Mouse (Mus musculus) liver, embryonic 11.5 days (tissue): ENCODE results near the gene Zfp810. TPM values are rescaled to one million over a fixed set of nuclear protein-coding genes. Genes with fewer than 3 reads are reported as not detected.
"Not testable (repeated sequence)": the region's sequence is repeated elsewhere in the genome, so short reads cannot be mapped to it uniquely, and the experiment has no call there.

Experiments used
- ATAC-seq: fragments of 200-750 bp; cut with Nextera tagmentation; replicated peaks from 2 replicates; pipeline ENCODE4 v1.8.0; 2017; ENCODE audit warnings: moderate number of reproducible peaks, mild to moderate bottlenecking, moderate TSS enrichment, moderate library complexity; ENCODE audit not compliant: low FRiP score
- DNase-seq: peaks from one replicate; pipeline ENCODE4 v3.0.0-alpha.2; 2017; ENCODE audit warnings: low spot score
- H3K27ac ChIP-seq: fragments of 300-500 bp; sonication (generic); 2 replicates; pipeline ENCODE4 v1.5.1; 2014; ENCODE audit warnings: mild to moderate bottlenecking, low read depth, low read length, control low read depth
- H3K27me3 ChIP-seq: fragments of 300-500 bp; sonication (generic); replicated peaks from 2 replicates; pipeline ENCODE4 v1.6.1; 2014; ENCODE audit warnings: low read length, mixed read lengths; ENCODE audit not compliant: control insufficient read depth, insufficient read depth
- H3K36me3 ChIP-seq: fragments of 300-500 bp; sonication (generic); 2 replicates; pipeline ENCODE4 v1.6.1; 2014; ENCODE audit warnings: mild to moderate bottlenecking, low read length, moderate library complexity, mixed read lengths; ENCODE audit not compliant: control insufficient read depth, insufficient read depth
- H3K4me1 ChIP-seq: fragments of 300-500 bp; sonication (generic); replicated peaks from 2 replicates; pipeline ENCODE4 v1.6.1; 2014; ENCODE audit warnings: low read length, mixed read lengths; ENCODE audit not compliant: control insufficient read depth, insufficient read depth
- H3K4me2 ChIP-seq: fragments of 300-500 bp; sonication (generic); 2 replicates; pipeline ENCODE4 v1.6.1; 2014; ENCODE audit warnings: mild to moderate bottlenecking, control low read depth, moderate library complexity
- H3K4me3 ChIP-seq: fragments of 300-500 bp; sonication (generic); 2 replicates; pipeline ENCODE4 v1.5.1; 2014; ENCODE audit warnings: low read depth, low read length, control low read depth
- H3K9ac ChIP-seq: fragments of 300-500 bp; sonication (generic); 2 replicates; pipeline ENCODE4 v1.6.1; 2014; ENCODE audit warnings: low read depth, low read length, control low read depth
- H3K9me3 ChIP-seq: fragments of 300-500 bp; sonication (generic); 2 replicates; pipeline ENCODE4 v1.6.1; 2016; ENCODE audit warnings: low read length, inconsistent platforms, mixed read lengths; ENCODE audit not compliant: control insufficient read depth
- WGBS: fragments of 180-500 bp; shearing (Covaris S2); extraction: QIAGEN DNeasy Blood & Tissue Kit; methylation state at CpG from one replicate; pipeline ENCODE4 v1.1.7; 2014; 5-methylcytosine and 5-hydroxymethylcytosine counted together
- polyA plus RNA-seq: library from polyadenylated mRNA; unstranded; fragments of >200 nt; fragmentation: Nextera tagmentation; extraction: Ambion mirVana; gene quantifications from 2 replicates; pipeline ENCODE4 v1.2.1, GENCODE M21; 2014

The Zfp810 gene
- polyA plus RNA-seq, 1 experiment from 2014 or later: 12.1 TPM

DNA sequence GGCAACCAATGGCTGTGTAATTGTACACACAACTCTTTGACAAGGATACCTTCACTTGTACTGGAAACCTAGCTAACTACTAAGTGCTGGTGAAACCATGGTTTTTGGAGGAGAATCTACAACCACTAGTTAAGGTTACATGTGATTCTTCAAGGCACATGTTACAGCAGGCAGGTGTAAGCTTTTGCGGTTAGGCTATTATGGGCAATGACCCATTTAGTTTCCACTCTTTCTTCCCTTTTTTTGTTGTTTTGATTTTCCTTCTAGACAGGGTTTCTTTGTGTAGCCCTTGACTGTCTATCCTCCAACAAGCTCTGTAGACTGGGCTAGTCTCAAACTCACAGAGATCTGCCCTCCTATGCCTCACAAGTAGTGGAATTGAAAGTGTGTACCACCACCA lies 17.1 kb upstream of the Zfp810 start:
- DNase-seq (no peak), ATAC-seq (no peak)
- H3K4me3 ChIP-seq: no peak overlapping the region
- no peaks in the 10 kb centered on the region for H3K36me3 ChIP-seq
- peaks cover 14% of the 10 kb centered on the region for H3K4me1 ChIP-seq
- H3K9me3 ChIP-seq: no peaks in the 10 kb centered on the region
- H3K4me2 ChIP-seq: no peak overlapping the region
- H3K9ac ChIP-seq: no peak overlapping the region
- WGBS: 100% methylated on average over 1 of the region's 1 CpGs
- H3K27me3 ChIP-seq: no peaks in the 10 kb centered on the region
- no peak overlapping the region for H3K27ac ChIP-seq

DNA sequence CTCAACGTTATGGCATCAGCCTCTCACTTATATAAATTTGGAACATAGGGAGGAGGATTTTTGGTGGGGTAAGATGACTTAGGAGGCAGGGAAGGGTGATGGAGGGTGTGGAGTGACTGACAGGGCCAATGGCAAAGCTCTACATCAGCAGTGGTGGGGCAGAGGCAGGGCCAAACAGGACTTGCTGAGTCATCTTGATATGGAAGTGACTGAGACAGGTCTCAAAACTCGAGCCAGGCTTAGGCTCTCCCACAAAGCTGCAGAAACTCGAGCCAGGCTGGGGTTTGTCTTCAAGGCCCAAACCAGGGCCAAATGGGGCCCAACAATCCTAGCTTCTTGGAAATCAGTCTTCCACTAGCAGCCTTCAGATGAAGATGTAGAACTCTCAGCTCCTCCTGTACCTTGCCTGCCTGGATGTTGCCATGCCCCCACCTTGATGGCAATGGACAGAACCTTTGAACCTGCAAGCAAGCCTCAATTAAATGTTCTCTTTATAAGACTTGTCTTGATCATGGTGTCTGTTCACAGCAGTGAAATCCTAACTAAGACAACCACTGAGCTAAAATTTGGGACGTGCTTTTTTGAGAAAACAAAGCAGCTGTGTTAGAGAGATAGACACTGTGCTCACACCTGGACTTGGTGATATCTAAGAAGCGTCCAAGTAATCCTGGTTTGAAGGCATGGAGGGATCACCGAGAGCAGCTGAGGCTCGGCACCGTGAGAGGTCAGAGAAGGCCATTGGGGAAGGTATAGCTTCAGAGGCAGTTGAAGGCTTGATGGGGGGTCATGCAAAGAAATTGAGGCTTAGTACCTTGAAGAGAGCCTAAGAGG lies 15.1 kb upstream of the Zfp810 start:
- Histone ChIP-seq H3K4me2 (no peak overlapping the region), H3K4me3 (no peak overlapping the region), H3K27me3 (no peaks in the 10 kb centered on the region), H3K27ac (no peak overlapping the region), H3K4me1 (peaks cover 8% of the 10 kb centered on the region), H3K9ac (no peak overlapping the region), H3K9me3 (peaks cover under 1% of the 10 kb centered on the region; the same call in 1 of the 2 replicates), H3K36me3 (no peaks in the 10 kb centered on the region)
- DNase-seq (no peak), ATAC-seq (peak; percentile 75)
- WGBS: 59% methylated on average over 8 of the region's 8 CpGs

DNA sequence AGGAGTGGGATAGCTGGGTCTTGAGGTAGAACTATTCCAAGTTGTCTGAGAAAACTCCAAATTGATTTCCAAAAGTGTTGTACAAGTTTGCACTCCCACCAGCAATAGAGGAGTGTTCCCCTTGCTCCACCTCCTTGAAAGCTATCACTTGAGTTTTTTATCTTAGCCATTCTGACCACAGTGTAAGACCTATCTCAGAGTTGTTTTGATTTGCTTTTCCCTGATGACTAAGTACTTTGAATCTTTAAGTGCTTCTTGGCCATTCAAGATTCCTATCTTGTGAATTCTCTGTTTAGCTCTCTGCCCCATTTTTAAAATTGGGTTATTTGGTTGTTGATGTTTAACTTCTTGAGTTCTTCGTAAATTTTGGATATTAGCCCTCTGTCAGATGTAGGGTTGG lies 11.7 kb upstream of the Zfp810 start:
- no peak for DNase-seq
- Histone ChIP-seq H3K4me2 (no peak overlapping the region), H3K27ac (no peak overlapping the region), H3K36me3 (no peaks in the 10 kb centered on the region), H3K4me1 (peaks cover 3% of the 10 kb centered on the region; the same call in 1 of the 2 replicates), H3K9me3 (peaks cover 3% of the 10 kb centered on the region; the same call in 1 of the 2 replicates), H3K27me3 (no peaks in the 10 kb centered on the region), H3K9ac (no peak overlapping the region), H3K4me3 (no peak overlapping the region)
- WGBS: 86% methylated on average over 1 of the region's 1 CpGs
- no peak for ATAC-seq

DNA sequence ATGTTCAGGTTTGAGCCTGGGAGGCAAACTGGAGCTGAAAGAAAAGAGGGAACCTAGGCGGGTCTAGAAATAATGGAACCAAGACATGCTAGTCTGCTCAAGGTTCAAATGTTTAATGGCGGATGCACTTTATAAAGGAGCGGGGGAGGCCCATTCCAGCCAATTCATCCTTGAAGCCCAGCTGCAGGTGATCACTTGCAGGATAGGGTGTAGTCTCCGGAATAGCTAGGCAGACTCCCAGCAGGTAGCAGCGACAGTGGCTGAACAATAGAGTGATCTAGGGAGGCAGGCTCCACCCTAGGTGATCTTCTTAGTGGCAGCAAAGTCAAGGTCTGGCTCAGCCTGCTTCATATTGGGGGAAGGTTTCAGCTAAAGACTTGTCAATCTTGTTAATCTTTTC lies 8.6 kb upstream of the Zfp810 start:
- 71% methylated on average over 5 of the region's 5 CpGs for WGBS
- H3K36me3 ChIP-seq, H3K9me3 ChIP-seq, H3K27ac ChIP-seq, DNase-seq, ATAC-seq, H3K4me3 ChIP-seq, H3K9ac ChIP-seq, H3K4me1 ChIP-seq, H3K27me3 ChIP-seq, H3K4me2 ChIP-seq: not testable (repeated sequence)

DNA sequence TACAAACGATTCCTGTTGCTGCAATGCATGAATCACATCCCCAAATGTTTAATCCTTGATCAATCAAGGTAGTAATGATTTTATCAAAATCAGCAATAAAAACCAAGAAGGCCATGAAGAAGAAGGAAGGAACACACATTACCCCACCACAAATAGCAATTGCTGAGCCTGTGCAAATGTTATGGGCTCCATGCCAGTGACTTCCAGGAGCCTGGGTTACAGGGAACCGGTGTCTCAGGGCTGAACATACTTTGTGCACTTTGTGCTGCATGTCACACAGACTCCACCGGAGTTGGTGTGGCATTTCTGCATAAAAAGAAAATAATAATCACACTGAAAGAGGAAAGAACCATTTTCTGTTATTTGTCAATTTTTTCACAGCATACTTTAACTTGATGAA lies 6.6 kb upstream of the Zfp810 start:
- 81% methylated on average over 3 of the region's 3 CpGs for WGBS
- no peak for DNase-seq

DNA sequence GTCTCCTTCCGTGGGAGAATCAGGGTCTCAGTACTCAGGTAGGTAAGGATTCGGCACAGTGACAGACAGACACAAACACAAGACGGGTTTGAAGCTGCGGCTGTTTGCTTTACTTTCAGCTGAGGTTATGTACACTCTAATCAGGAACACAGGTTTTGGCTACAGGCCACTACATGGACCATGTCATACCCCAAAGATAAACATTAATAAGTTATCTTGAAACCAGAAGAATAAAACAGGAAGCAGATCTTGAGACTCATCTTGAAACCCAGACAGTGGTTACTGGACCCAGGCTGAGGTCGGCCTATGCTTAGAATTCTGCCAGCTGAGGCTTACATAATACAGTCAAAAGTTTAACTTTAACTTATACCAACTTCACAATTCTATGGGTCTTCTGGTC lies 5.8 kb upstream of the Zfp810 start:
- Histone ChIP-seq H3K4me3 (no peak overlapping the region), H3K36me3 (no peaks in the 10 kb centered on the region)
- ATAC-seq: no peak

More for the DNA sequence above, 6.6 kb upstream of the Zfp810 start:
- no peak for ATAC-seq
- H3K36me3 ChIP-seq: no peaks in the 10 kb centered on the region
- no peak overlapping the region for H3K4me2 ChIP-seq
- no peak overlapping the region for H3K27ac ChIP-seq
- H3K27me3 ChIP-seq: no peaks in the 10 kb centered on the region
- H3K4me3 ChIP-seq: no peak overlapping the region
- H3K4me1 ChIP-seq: no peaks in the 10 kb centered on the region
- peaks cover 3% of the 10 kb centered on the region; the same call in 1 of the 2 replicates for H3K9me3 ChIP-seq
- H3K9ac ChIP-seq: no peak overlapping the region

DNA sequence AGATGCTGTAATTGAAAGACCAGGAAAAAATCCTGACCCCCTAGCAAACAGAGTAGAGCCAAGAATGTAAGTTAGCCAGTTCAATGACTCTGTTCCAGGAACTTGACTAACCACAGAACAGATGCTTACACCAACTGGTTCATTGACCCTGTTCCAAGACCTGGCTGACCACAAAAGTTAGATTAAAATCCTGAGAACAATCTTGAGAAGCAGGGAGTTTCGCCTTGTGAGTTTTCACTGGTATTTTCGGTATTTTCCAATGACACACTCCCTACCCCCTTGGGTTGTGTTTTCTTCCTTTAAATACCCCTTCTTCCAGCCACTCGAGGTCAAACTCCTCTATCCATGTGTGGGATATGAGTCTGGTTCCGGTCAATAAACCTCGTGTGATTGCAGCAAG lies 2.2 kb upstream of the Zfp810 start:
- Histone ChIP-seq H3K27me3 (no peaks in the 10 kb centered on the region), H3K9ac (no peak overlapping the region), H3K9me3 (no peaks in the 10 kb centered on the region; the same call in 1 of the 2 replicates), H3K4me2 (no peak overlapping the region), H3K36me3 (no peaks in the 10 kb centered on the region), H3K4me1 (no peaks in the 10 kb centered on the region), H3K4me3 (no peak overlapping the region), H3K27ac (no peak overlapping the region)
- DNase-seq: no peak
- no peak for ATAC-seq
- WGBS: 84% methylated on average over 5 of the region's 5 CpGs

More for the DNA sequence above, 5.8 kb upstream of the Zfp810 start:
- Histone ChIP-seq H3K27ac (no peak overlapping the region), H3K4me1 (no peaks in the 10 kb centered on the region), H3K4me2 (no peak overlapping the region), H3K27me3 (no peaks in the 10 kb centered on the region), H3K9ac (no peak overlapping the region), H3K9me3 (peaks cover 3% of the 10 kb centered on the region; the same call in 1 of the 2 replicates)
- no peak for DNase-seq
- WGBS: 78% methylated on average over 5 of the region's 5 CpGs

DNA sequence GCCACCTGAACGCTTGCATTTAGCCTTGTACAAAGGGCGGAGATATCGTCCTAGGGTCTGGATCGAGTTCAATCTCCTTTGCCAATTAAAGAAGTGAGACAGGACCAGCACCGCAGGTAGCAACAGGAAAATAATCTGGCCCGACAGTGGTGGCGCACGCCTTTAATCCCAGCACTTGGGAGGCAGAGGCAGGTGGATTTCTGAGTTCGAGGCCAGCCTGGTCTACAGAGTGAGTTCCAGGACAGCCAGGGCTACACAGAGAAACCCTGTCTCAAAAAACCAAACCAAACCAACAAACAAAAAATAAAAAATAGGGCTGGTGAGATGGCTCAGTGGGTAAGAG lies 443 bp upstream of the Zfp810 start:
- H3K4me1 ChIP-seq, DNase-seq, H3K27me3 ChIP-seq, H3K9me3 ChIP-seq, H3K36me3 ChIP-seq: not testable (repeated sequence)
- Histone ChIP-seq H3K4me3 (peak overlapping the region; percentile 96), H3K4me2 (peak overlapping the region; percentile 83), H3K27ac (peak overlapping the region; percentile 19; the same call in 1 of the 2 replicates), H3K9ac (peak overlapping the region; percentile 95)
- ATAC-seq: peak; percentile 51
- 11% methylated on average over 9 of the region's 9 CpGs for WGBS

DNA sequence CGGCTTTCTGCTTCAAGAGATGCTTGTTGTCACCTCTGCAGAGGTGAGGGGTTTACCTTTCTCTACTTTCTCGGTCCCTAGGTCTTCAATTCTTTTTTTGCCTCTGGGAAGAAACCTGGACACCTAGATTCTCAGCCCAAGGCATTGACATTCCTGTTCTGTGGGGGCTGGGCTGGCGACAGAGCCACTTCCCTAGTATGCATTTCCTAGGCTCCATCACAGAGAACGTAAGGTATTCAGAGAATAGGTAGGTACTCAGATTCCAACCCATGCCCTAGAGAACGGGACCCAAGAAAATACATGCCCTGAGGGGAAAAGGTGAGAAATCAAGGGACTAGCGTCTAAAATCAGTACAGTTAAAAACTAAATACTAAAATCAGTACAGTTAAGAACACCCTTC lies 722 bp downstream of the Zfp810 start:
- 22% methylated on average over 6 of the region's 6 CpGs for WGBS
- Histone ChIP-seq H3K27ac (no peak overlapping the region), H3K4me1 (no peaks in the 10 kb centered on the region), H3K36me3 (peaks cover 10% of the 10 kb centered on the region), H3K4me3 (peak overlapping the region; percentile 96), H3K4me2 (peak overlapping the region; percentile 83), H3K27me3 (no peaks in the 10 kb centered on the region), H3K9me3 (no peaks in the 10 kb centered on the region; the same call in 1 of the 2 replicates), H3K9ac (peak overlapping the region; percentile 95)
- ATAC-seq (no peak), DNase-seq (peak; percentile 42)
